Mouse (Mus musculus): Measurements from ENCODE around the gene Slc52a3. TPM values are rescaled to one million over a fixed set of nuclear protein-coding genes. Genes with fewer than 3 reads are reported as not detected.
A peak's percentile ranks its signal among the peaks of the same experiment; 100 is the strongest.

Gene Slc52a3
- polyA plus RNA-seq, 1 experiment from 2014 or later: 16.3 TPM

GRCm38 (mm10) chr2:151967176-151967750 is 29.0 kb upstream of the Slc52a3 start:
- ATAC-seq (replicated peaks; ENCODE audit: low FRiP score): no peak
- no peak overlapping the region for H3K4me3 ChIP-seq (replicated peaks)
- 0 out of 2 replicates have a peak, but pooled peaks cover 4% of the 10 kb centered on the region for H3K27me3 ChIP-seq
- no peak overlapping the region for H3K4me2 ChIP-seq
- peaks cover 69% of the 10 kb centered on the region for H3K4me1 ChIP-seq
- peaks cover 26% of the 10 kb centered on the region for H3K36me3 ChIP-seq
- 0 out of 2 replicates have a peak overlapping the region, but pooled peaks have one; percentile 14 for H3K27ac ChIP-seq
- no peak overlapping the region for H3K9ac ChIP-seq
- WGBS: 34% methylated on average over 9 of the region's 9 CpGs
- no peaks in the 10 kb centered on the region for H3K9me3 ChIP-seq (replicated peaks)

GRCm38 (mm10) chr2:151967792-151968191 is 28.5 kb upstream of the Slc52a3 start:
- Histone ChIP-seq H3K9ac (no peak overlapping the region), H3K9me3 (replicated peaks) (no peaks in the 10 kb centered on the region), H3K4me3 (replicated peaks) (no peak overlapping the region), H3K4me2 (no peak overlapping the region), H3K36me3 (peaks cover 26% of the 10 kb centered on the region), H3K4me1 (peaks cover 70% of the 10 kb centered on the region), H3K27me3 (peaks cover 4% of the 10 kb centered on the region; the same call in 1 of the 2 replicates), H3K27ac (0 out of 2 replicates have a peak overlapping the region, but pooled peaks have one; percentile 14)
- no peak for ATAC-seq (replicated peaks; ENCODE audit: low FRiP score)
- 77% methylated on average over 2 of the region's 2 CpGs for WGBS

- Histone ChIP-seq H3K4me1 (peaks cover 72% of the 10 kb centered on the region), H3K9me3 (replicated peaks) (no peaks in the 10 kb centered on the region), H3K4me2 (no peak overlapping the region), H3K27me3 (peaks cover 8% of the 10 kb centered on the region; the same call in 1 of the 2 replicates), H3K4me3 (replicated peaks) (no peak overlapping the region), H3K27ac (no peak overlapping the region), H3K36me3 (peaks cover 26% of the 10 kb centered on the region), H3K9ac (no peak overlapping the region)
- WGBS: 66% methylated on average over 8 of the region's 8 CpGs
- no peak for ATAC-seq (replicated peaks; ENCODE audit: low FRiP score)
These were observed 27.9 kb upstream of the Slc52a3 start for GRCm38 (mm10) chr2:151968451-151968850.

- Histone ChIP-seq H3K9ac (no peak overlapping the region), H3K27ac (no peak overlapping the region), H3K9me3 (replicated peaks) (no peaks in the 10 kb centered on the region), H3K4me2 (no peak overlapping the region), H3K27me3 (peaks cover 13% of the 10 kb centered on the region), H3K4me3 (replicated peaks) (no peak overlapping the region), H3K4me1 (peaks cover 72% of the 10 kb centered on the region), H3K36me3 (peaks cover 26% of the 10 kb centered on the region)
- ATAC-seq (replicated peaks; ENCODE audit: low FRiP score): no peak
- 87% methylated on average over 7 of the region's 7 CpGs for WGBS
These were observed 27.3 kb upstream of the Slc52a3 start for GRCm38 (mm10) chr2:151968986-151969385.

GRCm38 (mm10) chr2:151969396-151969795 is 26.9 kb upstream of the Slc52a3 start:
- H3K9me3 ChIP-seq (replicated peaks): no peaks in the 10 kb centered on the region
- H3K27me3 ChIP-seq: peaks cover 16% of the 10 kb centered on the region
- peaks cover 72% of the 10 kb centered on the region for H3K4me1 ChIP-seq
- no peak for ATAC-seq (replicated peaks; ENCODE audit: low FRiP score)
- H3K9ac ChIP-seq: no peak overlapping the region
- H3K36me3 ChIP-seq: peaks cover 26% of the 10 kb centered on the region
- 93% methylated on average over 6 of the region's 6 CpGs for WGBS
- H3K4me2 ChIP-seq: no peak overlapping the region
- no peak overlapping the region for H3K4me3 ChIP-seq (replicated peaks)
- H3K27ac ChIP-seq: no peak overlapping the region

- Histone ChIP-seq H3K4me2 (peak overlapping the region; percentile 53), H3K27ac (no peak overlapping the region), H3K9ac (peak overlapping the region; percentile 14; the same call in 1 of the 2 replicates), H3K27me3 (peaks cover 20% of the 10 kb centered on the region), H3K4me1 (peaks cover 75% of the 10 kb centered on the region), H3K36me3 (peaks cover 26% of the 10 kb centered on the region), H3K9me3 (replicated peaks) (no peaks in the 10 kb centered on the region), H3K4me3 (replicated peaks) (peak overlapping the region; percentile 18)
- WGBS: 50% methylated on average over 53 of the region's 53 CpGs
- peak; percentile 84 for ATAC-seq (replicated peaks; ENCODE audit: low FRiP score)
These were observed 25.8 kb upstream of the Slc52a3 start for GRCm38 (mm10) chr2:151970191-151971172.

GRCm38 (mm10) chr2:151971748-151972147 is 24.6 kb upstream of the Slc52a3 start:
- no peak overlapping the region for H3K9ac ChIP-seq
- no peak for ATAC-seq (replicated peaks; ENCODE audit: low FRiP score)
- no peak overlapping the region for H3K27ac ChIP-seq
- peaks cover 20% of the 10 kb centered on the region for H3K27me3 ChIP-seq
- H3K36me3 ChIP-seq: peaks cover 26% of the 10 kb centered on the region
- no peaks in the 10 kb centered on the region for H3K9me3 ChIP-seq (replicated peaks)
- WGBS: 88% methylated on average over 5 of the region's 5 CpGs
- H3K4me1 ChIP-seq: peaks cover 88% of the 10 kb centered on the region
- H3K4me3 ChIP-seq (replicated peaks): no peak overlapping the region
- no peak overlapping the region for H3K4me2 ChIP-seq

GRCm38 (mm10) chr2:151972880-151973594 is 23.3 kb upstream of the Slc52a3 start:
- H3K9ac ChIP-seq: peak overlapping the region; percentile 38
- H3K4me2 ChIP-seq: peak overlapping the region; percentile 60
- 0 out of 2 replicates have a peak, but pooled peaks have one; percentile 17 for ATAC-seq (replicated peaks; ENCODE audit: low FRiP score)
- H3K27me3 ChIP-seq: peaks cover 20% of the 10 kb centered on the region
- WGBS: 18% methylated on average over 23 of the region's 23 CpGs
- H3K9me3 ChIP-seq (replicated peaks): no peaks in the 10 kb centered on the region
- H3K36me3 ChIP-seq: peaks cover 22% of the 10 kb centered on the region
- peak overlapping the region; percentile 38 for H3K4me3 ChIP-seq (replicated peaks)
- peaks cover 90% of the 10 kb centered on the region for H3K4me1 ChIP-seq
- H3K27ac ChIP-seq: peak overlapping the region; percentile 71

GRCm38 (mm10) chr2:151973595-151974562 is 22.4 kb upstream of the Slc52a3 start:
- 7% methylated on average over 36 of the region's 36 CpGs for WGBS
- H3K27ac ChIP-seq: peak overlapping the region; percentile 71

GRCm38 (mm10) chr2:151975295-151975694 is 21.0 kb upstream of the Slc52a3 start:
- Histone ChIP-seq H3K27ac (peak overlapping the region; percentile 78; the same call in 1 of the 2 replicates), H3K4me2 (0 out of 2 replicates have a peak overlapping the region, but pooled peaks have one; percentile 3), H3K4me1 (peaks cover 89% of the 10 kb centered on the region), H3K4me3 (replicated peaks) (no peak overlapping the region), H3K9me3 (replicated peaks) (no peaks in the 10 kb centered on the region), H3K9ac (no peak overlapping the region), H3K27me3 (peaks cover 20% of the 10 kb centered on the region), H3K36me3 (peaks cover 2% of the 10 kb centered on the region)
- WGBS: 90% methylated on average over 5 of the region's 5 CpGs
- ATAC-seq (replicated peaks; ENCODE audit: low FRiP score): no peak

More at GRCm38 (mm10) chr2:151973595-151974562, 22.4 kb upstream of the Slc52a3 start:
- ATAC-seq (replicated peaks; ENCODE audit: low FRiP score): no peak
- Histone ChIP-seq H3K27me3 (peaks cover 20% of the 10 kb centered on the region), H3K4me1 (peaks cover 90% of the 10 kb centered on the region), H3K9ac (peak overlapping the region; percentile 38), H3K36me3 (peaks cover 16% of the 10 kb centered on the region), H3K4me3 (replicated peaks) (peak overlapping the region; percentile 38), H3K4me2 (peak overlapping the region; percentile 60), H3K9me3 (replicated peaks) (no peaks in the 10 kb centered on the region)
